Mouse (Mus musculus) cerebellum, postnatal 14 days (tissue): Measurements from ENCODE around the gene Colq.

ENCODE experiments used
- DNase-seq, 2 experiments: peaks; one replicate each; pipeline ENCODE4 v3.0.0; 2021; ENCODE audit warnings: mixed read lengths in 2 of 2

Colq gene

DNA sequence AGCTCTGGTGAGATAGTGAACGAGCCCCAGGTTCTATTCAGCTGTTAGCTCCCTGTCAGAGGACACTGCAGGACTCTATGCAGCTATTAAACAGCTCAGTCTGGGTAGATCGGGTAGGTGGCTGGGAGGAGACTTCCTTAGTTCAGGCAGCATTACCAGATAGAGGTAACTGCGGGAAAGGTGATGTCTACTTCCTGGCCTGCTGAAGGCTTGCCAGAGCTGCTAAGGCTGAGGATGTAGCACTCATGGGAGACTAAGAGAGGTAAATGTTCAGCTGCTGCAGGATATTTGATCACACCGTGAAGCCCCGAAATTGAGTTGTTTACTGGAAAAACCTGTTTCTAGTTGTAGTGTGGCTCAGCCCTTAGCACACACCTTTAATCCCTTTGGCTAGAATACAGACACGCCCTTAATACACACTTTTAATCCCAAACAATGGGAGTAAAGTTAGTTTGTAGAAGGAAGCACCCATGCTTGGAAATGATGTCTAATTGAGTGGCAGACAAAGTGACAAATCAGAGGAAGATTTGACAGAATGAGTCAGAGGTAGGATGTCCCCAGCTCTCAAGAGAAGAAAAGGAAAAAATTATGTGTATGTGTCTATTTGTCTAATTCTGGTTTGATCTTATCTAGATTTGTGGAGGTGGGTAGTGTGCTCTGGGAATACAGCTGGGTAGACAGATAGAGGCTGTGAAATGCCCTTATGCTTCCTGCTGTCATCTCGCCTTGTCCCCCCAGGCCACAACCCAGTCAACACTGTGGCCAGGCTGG is 65.9 kb downstream of the Colq start:
- no peak for DNase-seq

DNA sequence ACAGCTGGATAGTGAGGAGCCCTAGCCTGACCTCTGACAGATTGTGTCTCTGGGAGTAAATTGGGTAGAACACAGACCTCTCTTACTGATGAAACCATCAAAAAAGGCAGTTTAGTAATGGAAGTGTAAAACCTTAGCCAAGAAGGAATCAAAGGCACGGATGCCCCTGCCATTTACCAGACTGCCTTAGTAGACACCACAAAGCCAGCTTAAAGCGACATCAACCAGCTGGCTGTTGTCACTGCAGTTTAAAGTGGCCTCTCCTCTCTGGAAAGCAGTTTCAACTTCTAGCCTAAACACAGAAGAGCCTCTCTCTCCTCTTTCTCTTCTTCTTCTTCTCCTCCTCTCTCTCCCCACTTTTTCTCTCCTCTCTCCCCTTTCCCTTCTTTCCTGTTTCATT is 69.8 kb downstream of the Colq start:
- peak in 1 of 2 experiments; percentile 43 for DNase-seq

DNA sequence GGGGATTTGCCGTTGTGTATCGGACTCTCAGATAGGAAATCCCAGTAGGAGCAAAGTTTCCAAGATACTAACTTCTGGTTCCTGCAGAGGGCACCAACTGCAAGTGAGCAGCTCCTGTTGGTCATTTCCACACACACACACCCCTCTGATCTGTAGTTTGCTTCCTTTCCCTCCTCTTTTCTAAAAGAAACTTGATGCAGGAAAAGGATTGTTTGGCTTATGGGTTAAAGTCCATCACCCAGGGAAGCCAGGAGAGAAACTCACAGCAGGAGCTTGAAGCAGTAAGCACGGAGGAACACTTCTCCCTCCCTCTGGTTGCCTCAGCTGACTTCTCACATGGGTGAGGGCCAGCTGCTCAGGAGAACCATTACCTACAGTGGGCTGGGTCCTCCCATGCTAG is 72.0 kb downstream of the Colq start:
- DNase-seq: peak in 1 of 2 experiments; percentile 18

DNA sequence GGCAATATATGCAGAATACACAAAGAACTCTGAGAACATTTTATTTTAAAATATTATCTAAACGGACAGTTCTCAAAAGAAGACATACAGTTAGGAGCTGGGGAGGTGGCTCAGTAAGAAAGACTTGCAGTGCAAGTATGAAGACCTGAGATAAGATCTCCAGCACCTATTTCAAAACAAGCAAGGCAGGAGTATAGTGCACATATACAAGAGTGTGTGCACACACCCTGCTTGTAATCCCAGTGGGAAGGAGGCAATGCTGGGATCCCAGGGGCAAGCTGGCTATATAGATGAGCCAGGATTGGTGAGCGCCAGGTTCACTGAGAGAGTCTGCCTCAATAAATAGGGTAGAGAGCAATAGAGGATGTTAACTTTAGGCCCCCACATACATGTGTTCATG is 75.2 kb downstream of the Colq start:
- DNase-seq: no peak

DNA sequence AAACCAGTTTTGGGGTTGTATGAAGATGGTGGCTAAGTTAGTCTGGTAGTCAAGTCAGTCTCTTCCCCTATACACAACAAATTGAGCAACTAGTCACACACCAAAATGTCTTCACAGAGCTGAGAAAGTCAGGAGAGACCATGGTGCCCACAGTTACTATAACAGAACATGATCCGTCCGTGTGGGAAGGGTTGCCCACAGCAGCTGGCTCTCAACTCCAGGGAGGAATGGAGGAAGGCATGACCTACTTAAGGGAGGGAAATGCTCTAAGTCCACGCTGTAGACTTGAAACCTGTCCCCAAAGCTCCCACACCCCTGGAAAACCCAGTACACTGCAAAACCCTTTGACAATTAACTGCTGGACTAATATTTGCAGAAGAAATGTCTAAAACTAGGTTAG is 80.8 kb downstream of the Colq start:
- no peak for DNase-seq

DNA sequence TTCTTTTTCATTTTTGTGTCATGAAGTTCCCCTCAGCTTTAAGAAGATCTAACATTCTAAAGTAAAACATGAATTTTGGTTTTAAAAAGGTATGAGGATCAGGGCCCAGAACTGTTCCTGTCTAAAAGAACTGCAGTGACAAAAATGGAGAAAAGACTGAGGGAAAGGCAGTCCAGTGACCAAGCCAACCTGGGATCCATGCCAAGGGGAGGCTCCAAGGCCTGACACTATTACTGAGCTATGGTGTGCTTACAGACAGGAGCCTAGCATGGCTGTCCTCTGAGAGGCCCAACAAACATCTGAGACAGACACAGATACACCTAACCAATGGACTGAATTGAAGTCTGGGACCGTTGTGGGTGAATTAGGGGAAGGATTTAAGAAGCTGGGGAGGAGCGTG is 81.2 kb downstream of the Colq start:
- peak; percentile 72 to 73 for DNase-seq

DNA sequence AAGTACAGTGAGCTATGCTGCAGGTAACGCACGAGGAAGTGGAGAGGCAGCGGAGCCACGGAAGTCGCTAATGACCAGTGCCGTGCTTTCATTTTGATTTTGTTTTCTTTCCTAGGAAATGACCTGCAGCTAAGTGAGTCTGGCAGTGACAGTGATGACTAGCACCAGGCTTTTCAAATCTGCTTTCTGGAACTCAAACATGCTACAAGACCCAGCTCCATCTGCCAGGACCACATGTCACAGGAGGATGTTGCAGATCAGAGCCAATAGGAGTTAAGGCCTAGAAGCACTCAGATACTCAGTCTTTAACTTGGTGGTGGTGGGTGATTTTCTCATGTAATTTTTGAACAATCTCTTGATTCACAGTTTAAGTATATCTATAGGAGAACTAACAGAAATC is 84.7 kb downstream of the Colq start:
- peak; percentile 71 to 83 for DNase-seq

DNA sequence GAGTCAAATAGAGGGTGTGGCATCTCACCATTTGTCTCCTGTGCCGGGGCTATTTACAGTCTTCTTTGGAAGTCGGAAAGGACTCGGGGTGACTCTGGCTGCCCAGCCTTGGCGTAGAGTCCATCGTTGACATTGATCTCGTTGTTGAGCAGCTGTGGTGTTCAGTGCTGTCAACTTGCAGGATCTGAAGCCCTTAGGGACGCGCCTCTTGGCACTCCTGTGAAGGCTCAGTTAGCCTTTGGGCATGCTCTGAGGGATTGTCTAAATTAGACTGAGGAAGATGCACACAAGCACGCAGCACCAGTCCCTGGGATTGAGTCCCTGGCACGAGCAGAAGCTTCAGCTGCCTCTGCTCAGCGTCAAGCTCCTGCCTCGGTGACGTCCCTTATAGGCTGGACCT is 87.7 kb downstream of the Colq start:
- DNase-seq: no peak

DNA sequence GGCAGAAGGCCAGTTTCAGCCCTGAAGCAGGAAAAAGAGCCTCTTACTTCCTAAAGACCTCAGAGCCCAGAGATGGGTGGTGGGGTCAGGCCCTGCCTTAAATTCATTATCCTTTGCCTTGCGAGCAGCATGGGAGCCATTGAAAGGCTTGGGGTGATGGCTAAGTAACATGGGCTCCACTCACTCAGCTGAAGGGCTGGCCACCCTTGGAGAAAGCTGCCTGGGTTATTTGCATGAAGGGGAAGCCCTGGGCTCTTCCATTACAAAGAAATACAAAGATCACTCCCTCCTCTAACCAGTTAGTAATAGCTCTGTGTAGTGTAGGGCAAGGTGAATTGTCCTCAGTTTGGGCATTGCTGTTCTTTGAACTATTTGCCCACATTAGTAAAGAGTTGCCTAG is 91.6 kb downstream of the Colq start:
- no peak for DNase-seq

DNA sequence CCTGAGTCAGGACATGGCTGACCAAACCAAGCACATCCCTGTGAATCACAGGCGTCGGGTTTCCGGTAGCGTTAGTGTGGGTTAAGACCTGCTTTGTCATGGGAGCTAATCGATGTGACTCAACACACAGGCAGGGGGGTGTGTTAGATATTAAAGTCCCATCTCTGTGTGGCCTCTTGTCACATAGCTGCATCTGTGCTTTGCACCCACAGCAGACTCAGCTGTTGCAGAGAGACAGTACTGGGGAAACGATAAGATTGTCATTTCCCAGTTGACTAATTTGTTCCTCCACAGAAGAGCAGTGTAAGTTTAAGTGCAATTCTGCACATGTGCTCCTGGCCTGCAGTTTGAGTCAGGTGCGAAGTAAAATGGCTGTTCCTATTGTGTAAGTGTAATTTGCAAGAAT is 94.9 kb downstream of the Colq start:
- no peak for DNase-seq

DNA sequence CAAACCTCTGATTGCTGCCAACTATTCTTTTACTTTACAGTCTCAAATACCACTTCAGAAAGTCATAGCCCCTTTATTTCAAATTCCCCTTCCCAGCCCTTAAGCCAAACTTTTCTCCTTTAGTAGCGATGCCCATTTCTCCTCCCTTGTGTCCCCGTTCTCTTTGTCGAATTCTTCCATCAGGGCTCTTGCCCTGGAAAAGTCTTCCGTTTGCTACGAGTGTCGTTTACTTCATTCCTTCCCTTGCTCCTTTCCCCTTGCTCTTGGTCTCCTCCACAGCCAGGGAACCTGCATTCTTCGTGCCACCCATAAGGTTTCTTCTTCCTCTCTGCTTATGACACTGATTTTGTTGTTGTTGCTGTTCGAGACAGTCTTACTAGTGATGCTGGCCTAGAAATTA is 95.6 kb downstream of the Colq start:
- DNase-seq: no peak

DNA sequence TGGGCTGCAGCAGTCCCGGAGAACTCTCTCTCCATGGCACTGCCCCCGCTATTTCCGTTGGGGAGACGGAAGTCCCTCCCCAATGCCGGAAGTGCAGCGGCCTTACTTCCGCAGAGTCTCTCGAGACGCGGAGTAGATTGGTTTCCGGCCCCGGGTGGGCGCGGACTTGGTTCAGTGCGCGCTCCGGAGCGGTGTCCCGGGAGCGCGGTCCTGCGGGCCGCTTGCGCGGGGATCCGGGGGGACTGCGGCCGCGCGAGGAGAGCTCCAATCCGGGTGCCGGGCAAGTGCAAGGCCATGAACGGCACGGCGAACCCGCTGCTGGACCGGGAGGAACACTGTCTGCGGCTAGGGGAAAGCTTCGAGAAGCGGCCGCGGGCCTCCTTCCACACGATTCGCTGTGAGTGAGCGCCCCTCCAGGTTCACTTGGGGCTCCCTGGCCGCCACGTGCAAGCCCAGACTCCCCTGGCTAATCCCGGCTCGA is 96.1 kb downstream of the Colq start, which contains the start of gene Mettl6:
Gene Mettl6, minus strand, starts transcription at position 66 of the 481 bp plus-strand sequence.
- DNase-seq: peak; percentile 89 to 91

DNA sequence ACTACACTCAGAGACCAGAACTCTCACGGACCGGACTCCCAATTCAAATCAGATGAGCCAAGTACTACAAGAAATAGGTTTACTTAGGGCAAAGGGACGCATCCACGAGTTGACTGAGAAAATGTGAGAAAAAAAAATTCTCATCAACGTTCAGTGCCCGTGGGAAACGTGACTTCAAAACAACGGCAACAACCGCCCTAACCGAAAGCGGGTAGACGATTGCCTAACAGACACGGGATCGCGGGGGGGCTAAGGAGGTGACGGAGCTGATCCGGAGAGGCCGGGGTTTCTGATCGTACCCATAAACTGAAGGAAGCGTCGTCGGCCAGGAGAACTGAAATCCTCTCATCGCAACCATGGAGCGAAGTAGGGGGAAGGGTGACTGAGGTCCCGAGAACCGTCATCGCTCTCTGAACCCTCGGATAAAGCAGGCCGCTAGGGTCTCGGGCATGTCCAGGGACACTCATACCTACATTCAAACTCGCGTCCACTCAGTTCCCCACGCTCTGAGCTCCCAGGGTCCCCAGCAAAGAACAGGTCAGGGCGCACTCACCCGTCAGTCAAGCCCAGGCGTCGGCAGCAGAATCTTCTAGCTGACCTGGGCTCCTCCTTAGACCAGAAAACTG is 96.7 kb downstream of the Colq start, which contains the start of gene Eaf1:
Gene Eaf1, plus strand, starts transcription at position 51 of the 626 bp plus-strand sequence.
- DNase-seq: peak in 1 of 2 experiments; percentile 56

DNA sequence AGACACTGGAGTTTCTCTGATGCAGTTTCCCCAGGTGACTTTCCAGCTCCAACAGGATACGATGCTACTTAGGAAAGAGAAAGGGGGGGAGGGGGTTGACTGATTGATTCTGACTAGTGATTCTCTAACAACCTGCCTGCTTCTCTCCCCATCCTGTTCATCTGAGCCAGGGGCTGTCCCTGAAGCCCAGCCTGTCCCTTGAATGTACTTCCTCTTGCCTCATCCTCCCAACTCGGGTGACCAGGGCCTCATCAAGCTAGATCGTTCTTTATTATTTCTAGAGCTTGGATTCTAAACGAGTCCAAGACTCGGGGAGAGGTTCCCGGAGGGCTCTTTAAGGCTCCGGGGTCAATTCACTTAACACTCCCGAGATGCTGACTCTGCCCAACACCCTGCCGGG is 97.2 kb downstream of the Colq start:
- DNase-seq: no peak

DNA sequence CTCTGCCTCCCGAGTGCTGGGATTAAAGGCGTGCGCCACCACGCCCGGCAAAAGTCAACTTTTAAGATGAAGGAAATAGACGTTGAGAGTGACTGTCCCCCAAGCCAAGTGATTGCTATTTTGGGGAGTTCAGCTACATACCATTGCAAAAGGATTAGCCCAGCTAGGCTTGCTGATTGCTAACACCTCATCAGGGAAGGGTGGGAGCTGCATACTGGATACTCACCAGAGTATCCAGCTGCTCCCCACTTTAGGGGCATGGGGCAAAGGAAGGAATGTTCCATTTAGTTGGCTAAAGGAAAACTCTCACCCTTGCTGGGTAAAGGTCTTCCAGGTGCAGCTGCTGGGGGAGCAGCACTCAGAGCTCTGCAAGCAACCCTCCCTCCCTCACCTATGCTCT is 103.1 kb downstream of the Colq start:
- DNase-seq: no peak

DNA sequence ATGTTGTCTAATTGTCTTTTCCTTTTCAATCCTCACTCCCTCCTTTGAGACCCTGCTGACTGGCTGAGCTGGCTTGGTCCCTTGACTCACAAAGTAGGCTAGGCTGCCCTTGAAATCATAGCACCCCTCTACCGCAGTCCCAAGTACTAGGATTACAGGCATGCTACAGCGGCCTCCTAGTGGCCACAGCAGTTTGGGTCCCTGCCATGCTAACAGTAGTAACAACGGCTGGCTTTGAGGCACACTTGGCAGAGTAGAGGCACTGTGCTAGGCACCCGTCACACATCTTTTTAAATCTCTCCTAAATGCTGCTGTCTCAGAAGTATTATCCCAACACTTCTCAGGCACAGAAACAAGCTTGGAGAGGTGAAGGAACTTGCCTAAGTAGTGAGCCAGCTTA is 104.7 kb downstream of the Colq start:
- no peak for DNase-seq

DNA sequence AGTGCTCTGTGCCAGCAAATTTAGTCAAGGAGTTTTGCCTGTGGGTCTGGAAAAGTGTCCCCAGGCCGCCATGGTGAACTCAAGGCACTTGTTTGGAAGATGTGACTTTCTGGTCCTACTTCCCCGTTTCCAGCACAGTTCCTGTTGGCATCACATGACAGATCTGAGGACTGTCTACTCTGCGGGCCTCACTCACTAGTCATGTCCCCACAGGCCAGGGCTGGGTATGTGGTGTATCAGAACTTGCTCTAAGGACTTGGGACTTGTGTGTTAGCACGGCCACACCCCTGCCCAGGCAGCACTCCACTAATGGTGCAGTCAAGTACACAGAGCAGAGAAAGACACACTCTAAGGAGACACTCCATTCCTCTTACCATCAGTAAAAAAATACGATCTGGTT is 108.7 kb downstream of the Colq start:
- DNase-seq: no peak

DNA sequence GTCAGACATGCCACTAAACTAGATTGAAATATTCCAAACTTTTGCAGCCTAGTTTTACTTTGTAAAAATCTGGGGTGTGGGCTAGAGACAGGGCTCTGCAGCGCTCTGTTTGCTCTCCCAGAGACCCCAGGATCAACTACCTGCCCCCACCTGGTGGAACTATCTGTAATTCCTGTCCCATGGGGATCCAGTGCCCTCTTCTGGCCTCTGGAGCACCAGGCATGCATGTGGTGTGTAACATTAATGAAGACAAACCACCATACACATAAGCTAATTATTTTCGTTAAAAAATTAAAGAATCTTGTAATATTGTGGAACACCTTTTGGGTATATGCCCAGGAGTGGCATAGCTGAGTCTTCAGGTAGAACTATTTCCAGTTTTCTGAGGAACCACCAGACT is 117.8 kb downstream of the Colq start:
- no peak for DNase-seq
